Mouse (Mus musculus) megakaryocyte, embryonic 14.5 days (primary cell): ENCODE measurements around the gene Spc25. TPM values are rescaled to one million over a fixed set of nuclear protein-coding genes. Genes with fewer than 3 reads are reported as not detected.

Experiments used
- H3K27me3 ChIP-seq: replicated peaks from 2 replicates; pipeline ENCODE3; 2012; ENCODE audit warnings: inconsistent platforms
- H3K36me3 ChIP-seq: replicated peaks from 2 replicates; pipeline ENCODE3; 2012; ENCODE audit warnings: low read length, inconsistent platforms, mixed read lengths
- H3K4me1 ChIP-seq: 2 replicates; pipeline ENCODE4 v1.6.1; 2012; ENCODE audit warnings: inconsistent platforms
- H3K4me3 ChIP-seq: replicated peaks from 2 replicates; pipeline ENCODE3; 2012; ENCODE audit warnings: moderate library complexity, mild to moderate bottlenecking, inconsistent platforms
- H3K9me3 ChIP-seq: 2 replicates; pipeline ENCODE4 v1.6.1; 2012; ENCODE audit warnings: inconsistent platforms
- FLI1 ChIP-seq: IDR thresholded peaks from 2 replicates; pipeline ENCODE4 v1.6.1; 2012; ENCODE audit warnings: low read length, inconsistent platforms, mixed read lengths
- GATA1 ChIP-seq: IDR thresholded peaks from 3 replicates; pipeline ENCODE4 v1.6.1; 2012; ENCODE audit warnings: mixed read lengths, low read length, inconsistent platforms, borderline replicate concordance
- polyA plus RNA-seq: library from polyadenylated mRNA; stranded (reverse); fragments of >175 nt; gene quantifications from 2 replicates; pipeline ENCODE4 v1.2.3, GENCODE M21; 2012; ENCODE audit warnings: low replicate concordance; ENCODE audit not compliant: insufficient read depth

Gene Spc25
- 1.6 and 7.5 TPM in 2 replicates for polyA plus RNA-seq

DNA sequence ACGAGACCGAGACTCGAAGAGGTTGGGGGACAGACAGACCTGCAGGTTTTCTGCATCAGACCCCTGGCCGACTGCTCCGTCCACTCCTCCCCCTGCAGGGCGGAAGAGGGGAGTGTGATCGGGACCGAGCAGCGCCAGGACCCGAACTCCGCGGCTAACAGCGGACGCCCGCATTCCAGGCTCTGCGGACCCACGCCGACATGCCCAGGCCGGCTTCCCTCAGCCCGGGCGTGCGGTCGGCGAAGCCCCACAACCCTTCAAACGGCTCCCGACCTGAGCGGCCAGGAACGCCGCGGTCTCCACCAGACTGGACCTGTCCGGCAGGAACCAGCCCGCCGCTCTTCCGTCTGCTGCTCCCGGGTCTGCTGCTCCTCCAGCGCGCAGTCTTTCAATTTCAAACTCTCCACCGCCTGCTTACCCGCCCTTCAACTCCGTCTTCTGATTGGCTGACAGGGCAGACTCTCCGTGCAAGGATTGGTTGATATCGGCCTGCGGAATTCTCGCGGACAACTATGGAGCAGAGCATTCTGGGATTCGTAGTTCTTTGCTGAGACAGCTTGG lies at the start of gene Spc25:
TSS of gene Spc25 (minus strand) at position 404 of the 561 bp plus-strand sequence.
- no peaks in the 10 kb centered on the region for H3K9me3 ChIP-seq
- no peaks in the 10 kb centered on the region for H3K27me3 ChIP-seq
- peak within 1 kb of the TSS; percentile 98 for H3K4me3 ChIP-seq
- TF ChIP-seq FLI1 (peak; percentile 57; the same call in 1 of the 2 replicates), GATA1 (no peak)
- peaks cover 21% of the 10 kb centered on the region for H3K36me3 ChIP-seq
- peaks cover 19% of the 10 kb centered on the region for H3K4me1 ChIP-seq

GRCm38 (mm10) chr2:69248221-69248755 lies 42.3 kb upstream of the Spc25 start:
- TF ChIP-seq FLI1 (no peak), GATA1 (no peak)
- Histone ChIP-seq H3K36me3 (no peaks in the 10 kb centered on the region), H3K4me1 (no peaks in the 10 kb centered on the region), H3K9me3 (peaks cover 10% of the 10 kb centered on the region; the same call in 1 of the 2 replicates), H3K4me3 (no peak overlapping the region), H3K27me3 (no peaks in the 10 kb centered on the region)

- H3K4me3 ChIP-seq: no peak overlapping the region
- no peaks in the 10 kb centered on the region for H3K4me1 ChIP-seq
- H3K27me3 ChIP-seq: no peaks in the 10 kb centered on the region
- peaks cover 10% of the 10 kb centered on the region; the same call in 1 of the 2 replicates for H3K9me3 ChIP-seq
- no peaks in the 10 kb centered on the region for H3K36me3 ChIP-seq
- TF ChIP-seq GATA1: no peak
- no peak for TF ChIP-seq FLI1
Observed at GRCm38 (mm10) chr2:69247081-69247480, 41.1 kb upstream of the Spc25 start.

- Histone ChIP-seq H3K4me3 (no peak overlapping the region), H3K27me3 (no peaks in the 10 kb centered on the region), H3K9me3 (peaks cover 10% of the 10 kb centered on the region; the same call in 1 of the 2 replicates), H3K36me3 (no peaks in the 10 kb centered on the region), H3K4me1 (no peaks in the 10 kb centered on the region)
- TF ChIP-seq FLI1: no peak
- no peak for TF ChIP-seq GATA1
Observed at GRCm38 (mm10) chr2:69244924-69245323, 38.9 kb upstream of the Spc25 start.

DNA sequence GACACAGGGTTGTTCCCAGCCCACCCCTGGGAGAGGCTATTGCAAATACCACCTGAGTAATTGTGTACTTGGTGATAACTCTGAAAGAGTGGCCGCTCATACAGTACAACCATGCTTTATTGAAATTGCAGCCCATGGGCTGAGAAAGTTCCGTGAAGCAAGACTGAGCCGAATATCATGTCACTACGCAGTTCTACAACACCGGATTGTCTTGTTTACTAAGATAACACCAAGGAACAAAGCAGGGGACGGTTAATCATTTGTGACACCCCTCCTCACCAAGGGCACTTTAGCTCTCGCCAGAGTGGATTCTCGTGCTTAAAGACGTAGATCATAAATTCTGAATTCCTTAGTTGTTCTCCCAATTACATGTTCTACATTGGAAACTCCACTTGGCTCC lies 33.3 kb upstream of the Spc25 start:
- Histone ChIP-seq H3K27me3 (no peaks in the 10 kb centered on the region), H3K9me3 (no peaks in the 10 kb centered on the region), H3K4me3 (no peak overlapping the region), H3K4me1 (no peaks in the 10 kb centered on the region), H3K36me3 (no peaks in the 10 kb centered on the region)
- no peak for TF ChIP-seq GATA1
- no peak for TF ChIP-seq FLI1

- Histone ChIP-seq H3K4me3 (no peak overlapping the region), H3K9me3 (no peaks in the 10 kb centered on the region), H3K4me1 (no peaks in the 10 kb centered on the region), H3K27me3 (no peaks in the 10 kb centered on the region), H3K36me3 (no peaks in the 10 kb centered on the region)
- no peak for TF ChIP-seq FLI1
- no peak for TF ChIP-seq GATA1
Observed at GRCm38 (mm10) chr2:69234976-69235678, 29.1 kb upstream of the Spc25 start.

GRCm38 (mm10) chr2:69232101-69232500 lies 26.1 kb upstream of the Spc25 start:
- H3K27me3 ChIP-seq: no peaks in the 10 kb centered on the region
- TF ChIP-seq GATA1 (no peak), FLI1 (no peak)
- H3K4me3 ChIP-seq: no peak overlapping the region
- no peaks in the 10 kb centered on the region for H3K4me1 ChIP-seq
- no peaks in the 10 kb centered on the region for H3K36me3 ChIP-seq
- no peaks in the 10 kb centered on the region for H3K9me3 ChIP-seq

GRCm38 (mm10) chr2:69230137-69230536 lies 24.1 kb upstream of the Spc25 start:
- Histone ChIP-seq H3K36me3 (no peaks in the 10 kb centered on the region), H3K4me3 (no peak overlapping the region), H3K9me3 (no peaks in the 10 kb centered on the region), H3K4me1 (no peaks in the 10 kb centered on the region), H3K27me3 (no peaks in the 10 kb centered on the region)
- TF ChIP-seq FLI1: no peak
- no peak for TF ChIP-seq GATA1

GRCm38 (mm10) chr2:69228635-69229034 lies 22.6 kb upstream of the Spc25 start:
- TF ChIP-seq FLI1 (no peak), GATA1 (no peak)
- no peaks in the 10 kb centered on the region for H3K4me1 ChIP-seq
- no peaks in the 10 kb centered on the region for H3K27me3 ChIP-seq
- no peaks in the 10 kb centered on the region for H3K9me3 ChIP-seq
- H3K4me3 ChIP-seq: no peak overlapping the region
- H3K36me3 ChIP-seq: no peaks in the 10 kb centered on the region

DNA sequence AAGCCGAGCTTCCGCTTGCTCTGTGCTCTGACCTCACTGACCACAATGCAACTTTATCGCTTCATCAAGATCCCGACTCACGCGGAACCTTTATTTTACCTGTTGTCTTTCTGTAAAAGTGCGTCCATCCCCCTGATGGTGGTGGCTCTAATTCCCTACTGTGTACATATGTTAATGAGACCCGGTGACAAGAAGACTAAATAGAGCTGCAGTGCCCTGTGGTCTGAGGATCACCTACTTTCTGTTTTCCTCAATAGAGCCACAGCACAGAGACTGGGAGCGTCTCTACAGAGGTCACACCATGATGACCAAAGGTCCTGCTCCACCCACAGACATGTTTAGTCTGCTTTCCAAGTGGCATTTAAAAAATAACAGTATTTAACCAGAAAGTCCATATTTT lies 20.9 kb upstream of the Spc25 start:
- Histone ChIP-seq H3K4me3 (no peak overlapping the region), H3K4me1 (no peaks in the 10 kb centered on the region), H3K27me3 (peaks cover 2% of the 10 kb centered on the region), H3K9me3 (no peaks in the 10 kb centered on the region), H3K36me3 (no peaks in the 10 kb centered on the region)
- TF ChIP-seq GATA1 (no peak), FLI1 (no peak)
